Mouse (Mus musculus) forebrain, embryonic 10.5 days (tissue): ENCODE measurements around the gene Shc3. TPM values are rescaled to one million over a fixed set of nuclear protein-coding genes. Genes with fewer than 3 reads are reported as not detected.
A peak's percentile ranks its signal among the peaks of the same experiment; 100 is the strongest.

Source experiments
- DNase-seq: peaks from one replicate; pipeline ENCODE4 v3.0.0-alpha.2; 2017; ENCODE audit warnings: low spot score; ENCODE audit errors: extremely low spot score
- H3K27ac ChIP-seq: fragments of 300-500 bp; sonication (generic); 2 replicates; pipeline ENCODE4 v1.5.1; 2016; ENCODE audit warnings: mild to moderate bottlenecking
- H3K27me3 ChIP-seq: fragments of 300-500 bp; sonication (generic); 2 replicates; pipeline ENCODE4 v1.6.1; 2016; ENCODE audit warnings: mild to moderate bottlenecking; ENCODE audit not compliant: poor library complexity, severe bottlenecking
- H3K36me3 ChIP-seq: fragments of 300-500 bp; sonication (generic); replicated peaks from 2 replicates; pipeline ENCODE4 v1.6.1; 2016; ENCODE audit warnings: mild to moderate bottlenecking, moderate library complexity
- H3K4me1 ChIP-seq: fragments of 300-500 bp; sonication (generic); 2 replicates; pipeline ENCODE4 v1.6.1; 2016
- H3K4me3 ChIP-seq: fragments of 300-500 bp; sonication (generic); 2 replicates; pipeline ENCODE4 v1.5.1; 2016; ENCODE audit warnings: mild to moderate bottlenecking, moderate library complexity
- H3K9me3 ChIP-seq: fragments of 300-500 bp; sonication (generic); 2 replicates; pipeline ENCODE4 v1.6.1; 2016; ENCODE audit warnings: mild to moderate bottlenecking, moderate library complexity
- WGBS: fragments of 180-500 bp; shearing (Covaris S2); methylation state at CpG from one replicate; pipeline ENCODE4 v1.1.7; 2016; 5-methylcytosine and 5-hydroxymethylcytosine counted together
- polyA plus RNA-seq: library from polyadenylated mRNA; unstranded; fragments of >200 nt; fragmentation: Nextera tagmentation; extraction: Ambion mirVana; gene quantifications from 2 replicates; pipeline ENCODE4 v1.2.1, GENCODE M21; 2016

The Shc3 gene
- polyA plus RNA-seq, 1 experiment from 2014 or later, result 3.1 TPM

- WGBS, result 13% methylated on average over 20 of the region's 20 CpGs
- peak overlapping the region; percentile 50 for H3K4me3 ChIP-seq
- H3K36me3 ChIP-seq, result no peaks in the 10 kb centered on the region
- peak; percentile 56 for DNase-seq
- H3K27ac ChIP-seq, result peak overlapping the region; percentile 81
- H3K9me3 ChIP-seq, result no peaks in the 10 kb centered on the region
- peaks cover 16% of the 10 kb centered on the region for H3K4me1 ChIP-seq
- peaks cover 5% of the 10 kb centered on the region; the same call in 1 of the 2 replicates for H3K27me3 ChIP-seq
These were observed 168.3 kb downstream of the Shc3 start for GRCm38 (mm10) chr13:51400736-51401501.

GRCm38 (mm10) chr13:51400186-51400719 is 169.0 kb downstream of the Shc3 start:
- H3K27ac ChIP-seq, result peak overlapping the region; percentile 81
- peaks cover 16% of the 10 kb centered on the region for H3K4me1 ChIP-seq
- peaks cover 4% of the 10 kb centered on the region for H3K9me3 ChIP-seq
- DNase-seq, result no peak
- peak overlapping the region; percentile 50 for H3K4me3 ChIP-seq
- peaks cover 3% of the 10 kb centered on the region; the same call in 1 of the 2 replicates for H3K36me3 ChIP-seq
- peaks cover 5% of the 10 kb centered on the region; the same call in 1 of the 2 replicates for H3K27me3 ChIP-seq
- WGBS, result 39% methylated on average over 14 of the region's 14 CpGs

- Histone ChIP-seq H3K9me3 (peaks cover 11% of the 10 kb centered on the region), H3K27me3 (peaks cover 5% of the 10 kb centered on the region; the same call in 1 of the 2 replicates), H3K4me3 (no peak overlapping the region), H3K36me3 (peaks cover 5% of the 10 kb centered on the region; the same call in 1 of the 2 replicates), H3K27ac (no peak overlapping the region), H3K4me1 (peaks cover 16% of the 10 kb centered on the region)
- no peak for DNase-seq
- WGBS, result 90% methylated on average over 3 of the region's 3 CpGs
These were observed 169.7 kb downstream of the Shc3 start for GRCm38 (mm10) chr13:51399562-51399961.

- WGBS, result 84% methylated on average over 6 of the region's 6 CpGs
- peaks cover 5% of the 10 kb centered on the region; the same call in 1 of the 2 replicates for H3K36me3 ChIP-seq
These were observed 171.4 kb downstream of the Shc3 start for GRCm38 (mm10) chr13:51397861-51398260.

GRCm38 (mm10) chr13:51392256-51392655 is 177.0 kb downstream of the Shc3 start:
- no peak for DNase-seq
- no CpG with 5 or more reads among the region's 1 CpGs for WGBS
- Histone ChIP-seq H3K4me1 (peaks cover 38% of the 10 kb centered on the region), H3K9me3 (peaks cover 11% of the 10 kb centered on the region), H3K36me3 (peaks cover 5% of the 10 kb centered on the region; the same call in 1 of the 2 replicates), H3K27me3 (no peaks in the 10 kb centered on the region), H3K4me3 (no peak overlapping the region), H3K27ac (no peak overlapping the region)

More at GRCm38 (mm10) chr13:51397861-51398260, 171.4 kb downstream of the Shc3 start:
- DNase-seq, result no peak
- Histone ChIP-seq H3K27ac (no peak overlapping the region), H3K27me3 (peaks cover 5% of the 10 kb centered on the region; the same call in 1 of the 2 replicates), H3K9me3 (peaks cover 11% of the 10 kb centered on the region), H3K4me3 (no peak overlapping the region), H3K4me1 (peaks cover 16% of the 10 kb centered on the region)

- peak overlapping the region; percentile 59; the same call in 1 of the 2 replicates for H3K27ac ChIP-seq
- H3K27me3 ChIP-seq, result no peaks in the 10 kb centered on the region
- H3K36me3 ChIP-seq, result peaks cover 5% of the 10 kb centered on the region; the same call in 1 of the 2 replicates
- WGBS, result 91% methylated on average over 6 of the region's 6 CpGs
- DNase-seq, result no peak
- H3K9me3 ChIP-seq, result peaks cover 11% of the 10 kb centered on the region
- peaks cover 38% of the 10 kb centered on the region for H3K4me1 ChIP-seq
- no peak overlapping the region for H3K4me3 ChIP-seq
These were observed 177.8 kb downstream of the Shc3 start for GRCm38 (mm10) chr13:51391359-51391916.

GRCm38 (mm10) chr13:51390398-51390797 is 178.8 kb downstream of the Shc3 start:
- Histone ChIP-seq H3K4me3 (no peak overlapping the region), H3K4me1 (peaks cover 41% of the 10 kb centered on the region), H3K27me3 (no peaks in the 10 kb centered on the region), H3K27ac (peak overlapping the region; percentile 71), H3K36me3 (peaks cover 4% of the 10 kb centered on the region; the same call in 1 of the 2 replicates), H3K9me3 (peaks cover 8% of the 10 kb centered on the region)
- no peak for DNase-seq
- WGBS, result 73% methylated on average over 4 of the region's 4 CpGs

- Histone ChIP-seq H3K27ac (no peak overlapping the region), H3K27me3 (no peaks in the 10 kb centered on the region), H3K36me3 (no peaks in the 10 kb centered on the region), H3K4me1 (peaks cover 41% of the 10 kb centered on the region), H3K9me3 (0 out of 2 replicates have a peak, but pooled peaks cover 3% of the 10 kb centered on the region), H3K4me3 (no peak overlapping the region)
- 74% methylated on average over 4 of the region's 4 CpGs for WGBS
- no peak for DNase-seq
These were observed 181.3 kb downstream of the Shc3 start for GRCm38 (mm10) chr13:51387908-51388307.

- 85% methylated on average over 2 of the region's 2 CpGs for WGBS
- 0 out of 2 replicates have a peak, but pooled peaks cover 5% of the 10 kb centered on the region for H3K9me3 ChIP-seq
- DNase-seq, result no peak
- H3K36me3 ChIP-seq, result no peaks in the 10 kb centered on the region
- no peak overlapping the region for H3K4me3 ChIP-seq
- H3K27me3 ChIP-seq, result no peaks in the 10 kb centered on the region
- H3K4me1 ChIP-seq, result peaks cover 40% of the 10 kb centered on the region
- no peak overlapping the region for H3K27ac ChIP-seq
These were observed 184.3 kb downstream of the Shc3 start for GRCm38 (mm10) chr13:51384899-51385298.

- Histone ChIP-seq H3K36me3 (no peaks in the 10 kb centered on the region), H3K4me1 (peaks cover 36% of the 10 kb centered on the region), H3K4me3 (no peak overlapping the region), H3K9me3 (0 out of 2 replicates have a peak, but pooled peaks cover 5% of the 10 kb centered on the region), H3K27ac (no peak overlapping the region), H3K27me3 (no peaks in the 10 kb centered on the region)
- no peak for DNase-seq
- WGBS, result 93% methylated on average over 6 of the region's 6 CpGs
These were observed 187.7 kb downstream of the Shc3 start for GRCm38 (mm10) chr13:51381498-51381897.
